Mouse (Mus musculus): ENCODE measurements around the gene Ncs1.

DNA sequence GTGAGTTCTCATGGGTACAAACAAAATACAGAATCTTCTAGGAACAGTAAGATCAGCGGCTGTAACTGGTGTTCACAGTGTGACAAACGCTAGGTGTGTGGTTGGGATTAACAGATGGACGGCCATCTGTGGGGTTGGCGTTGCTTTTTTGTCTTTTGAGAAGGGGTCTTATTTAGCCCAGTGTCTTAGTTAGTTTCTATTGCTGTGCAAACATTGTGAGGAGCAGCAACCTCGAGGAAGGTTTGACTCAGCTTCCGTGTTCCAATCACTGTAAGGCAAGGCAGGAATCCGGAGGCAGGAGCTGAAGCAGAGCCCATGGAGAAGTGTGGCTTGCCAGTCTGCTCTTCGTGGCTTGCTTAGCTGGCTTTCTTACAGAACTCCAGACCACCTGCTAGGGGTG, 35.5 kb downstream of the Ncs1 start:
- TF ChIP-seq GATA1 (IDR thresholded peaks at IDR 0.05; ENCODE audit: borderline replicate concordance, low read length) = no peak
- no peak for TF ChIP-seq FLI1 (IDR thresholded peaks at IDR 0.05; ENCODE audit: low read length)
